Mouse (Mus musculus): Measurements from ENCODE around the gene Psmd13. TPM values are rescaled to one million over a fixed set of nuclear protein-coding genes. Genes with fewer than 3 reads are reported as not detected.

Psmd13 gene
- total RNA-seq, 1 experiment from 2014 or later: 131 TPM

Other genes starting within 250 kb of the Psmd13 start
- gene Olfr53, start 235.5 kb upstream of the Psmd13 start, total RNA-seq (2017): not detected in 2 replicates
- not detected in 2 replicates for gene Olfr539, start 222.0 kb upstream of the Psmd13 start, total RNA-seq (2017)
- gene Olfr45, start 200.0 kb upstream of the Psmd13 start, total RNA-seq (2017): not detected in 2 replicates
- not detected in 2 replicates for gene Olfr541, start 184.7 kb upstream of the Psmd13 start, total RNA-seq (2017)
- gene Cyp2e1, start 118.2 kb upstream of the Psmd13 start, total RNA-seq (2017): not detected in 2 replicates
- gene Syce1, start 94.1 kb upstream of the Psmd13 start, total RNA-seq (2017): 0.88 and 1.8 TPM in 2 replicates
- gene Zfp941, start 59.8 kb upstream of the Psmd13 start, total RNA-seq (2017): 2.4 and 3.4 TPM in 2 replicates
- gene Urah, start 47.0 kb upstream of the Psmd13 start, total RNA-seq (2017): not detected in 2 replicates
- not detected in 2 replicates for gene Scgb1c1, start 36.4 kb upstream of the Psmd13 start, total RNA-seq (2017)
- gene Odf3, start 34.2 kb upstream of the Psmd13 start, total RNA-seq (2017): not detected in 2 replicates
- 1.8 and 4.6 TPM in 2 replicates for gene Gm45785, start 25.6 kb upstream of the Psmd13 start, total RNA-seq (2017)
- gene Ric8a, start 25.0 kb upstream of the Psmd13 start, total RNA-seq (2017): 49.0 and 66.3 TPM in 2 replicates
- 28.2 and 36.1 TPM in 2 replicates for gene Bet1l, start 24.4 kb upstream of the Psmd13 start, total RNA-seq (2017)
- gene Sirt3, start 341 bp downstream of the Psmd13 start, total RNA-seq (2017): 50.7 and 71.5 TPM in 2 replicates
- gene Cox8b, start 18.5 kb downstream of the Psmd13 start, total RNA-seq (2017): not detected in 2 replicates
- 0.25 and 0.35 TPM in 2 replicates for gene Nlrp6, start 38.9 kb downstream of the Psmd13 start, total RNA-seq (2017)
- gene Pgghg, start 59.4 kb downstream of the Psmd13 start, total RNA-seq (2017): 11.2 and 17.7 TPM in 2 replicates
- gene Ifitm5, start 68.3 kb downstream of the Psmd13 start, total RNA-seq (2017): 1.0 TPM in 1 of 2 replicates, not detected in the other
- gene Gm45717, start 74.0 kb downstream of the Psmd13 start, total RNA-seq (2017): not detected in 2 replicates
- gene Ifitm2, start 74.0 kb downstream of the Psmd13 start, total RNA-seq (2017): 328 and 386 TPM in 2 replicates
- 250 and 359 TPM in 2 replicates for gene Ifitm1, start 85.3 kb downstream of the Psmd13 start, total RNA-seq (2017)
- gene Ifitm3, start 128.8 kb downstream of the Psmd13 start, total RNA-seq (2017): 143 and 341 TPM in 2 replicates
- gene Ifitm6, start 136.0 kb downstream of the Psmd13 start, total RNA-seq (2017): 68.4 and 203 TPM in 2 replicates
- gene Gm17387, start 147.2 kb downstream of the Psmd13 start, total RNA-seq (2017): not detected in 2 replicates
- 4.1 and 6.6 TPM in 2 replicates for gene B4galnt4, start 179.1 kb downstream of the Psmd13 start, total RNA-seq (2017)
- gene Pkp3, start 196.2 kb downstream of the Psmd13 start, total RNA-seq (2017): 1.2 and 2.3 TPM in 2 replicates
- 22.0 and 32.5 TPM in 2 replicates for gene Sigirr, start 218.6 kb downstream of the Psmd13 start, total RNA-seq (2017)
- not detected in 2 replicates for gene Ano9, start 235.8 kb downstream of the Psmd13 start, total RNA-seq (2017)
- gene Ptdss2, start 240.4 kb downstream of the Psmd13 start, total RNA-seq (2017): 6.4 and 9.6 TPM in 2 replicates